Mouse (Mus musculus) left cerebral cortex, adult 2 months (tissue): Measurements from ENCODE around the gene Gm42417. TPM values are rescaled to one million over a fixed set of nuclear protein-coding genes. Genes with fewer than 3 reads are reported as not detected.
A peak's percentile ranks its signal among the peaks of the same experiment; 100 is the strongest.

ENCODE experiments used
- DNase-seq, 2 experiments: peaks; one replicate each; pipeline ENCODE4 v3.0.0; 2021 to 2022; ENCODE audit warnings: low spot score in 2 of 2, mixed read lengths in 1 of 2; ENCODE audit errors: extremely low spot score in 1 of 2
- H3K27ac ChIP-seq: fragments of 200-600 bp; 2 replicates; pipeline ENCODE4 v1.8.1; 2022
- H3K4me3 ChIP-seq: fragments of 200-600 bp; 2 replicates; pipeline ENCODE4 v1.8.1; 2022
- CTCF ChIP-seq: fragments of 200-600 bp; IDR thresholded peaks from 2 replicates; pipeline ENCODE4 v1.8.1; 2022; ENCODE audit warnings: antibody characterized with exemption, mild to moderate bottlenecking, moderate library complexity
- intact Hi-C: fragments of 180-260 bp; cut with DNase I; formaldehyde crosslinking; loops from one replicate; pipeline ENCODE4 v1.15.1; 2025
- total RNA-seq, 2 experiments: library from RNA; stranded (reverse); gene quantifications; 2 replicates each; pipeline ENCODE4 v1.2.3; 2021

Gene Gm42417
- total RNA-seq, 2 experiments from 2014 or later: not detected

DNA sequence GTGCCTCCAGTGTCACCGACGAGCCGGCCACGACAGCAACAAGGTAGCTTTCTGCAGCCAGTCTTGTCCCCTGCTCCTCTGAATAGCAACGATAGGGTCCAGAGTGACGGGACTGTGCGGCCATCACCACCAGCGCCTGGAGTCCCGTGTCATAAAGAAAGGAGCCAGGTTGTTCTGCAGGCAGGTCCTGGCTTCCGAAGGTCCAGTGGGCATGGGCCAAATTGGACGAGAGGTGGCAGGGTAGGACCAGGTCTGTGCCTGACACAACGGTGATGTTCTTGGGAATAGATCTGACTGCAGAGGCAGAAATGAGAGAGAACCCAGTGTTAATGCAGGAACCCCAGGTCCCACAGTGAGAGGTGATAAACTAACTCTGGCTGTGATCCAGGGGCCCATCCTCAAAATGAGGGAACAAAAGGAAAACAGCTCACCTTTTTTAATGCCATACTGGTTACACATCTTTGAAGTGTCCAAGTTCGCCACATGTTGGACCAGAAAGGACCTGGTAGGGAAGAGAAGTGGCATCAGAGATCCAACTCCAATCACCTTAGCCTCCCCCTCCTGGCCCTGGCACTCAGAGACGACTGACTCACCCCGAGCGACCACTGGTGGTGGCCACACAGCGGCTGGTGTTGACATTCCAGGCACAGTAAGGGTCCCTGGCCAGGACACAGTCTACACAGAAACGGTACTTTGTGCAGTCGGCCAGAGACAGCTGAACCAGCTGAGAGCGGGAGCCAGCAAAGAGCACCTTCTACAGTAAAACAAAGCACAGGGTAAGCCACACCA lies 11.0 kb upstream of the Gm42417 start:
- Histone ChIP-seq H3K27ac (no peak overlapping the region), H3K4me3 (no peak overlapping the region)
- no peak for TF ChIP-seq CTCF
- intact Hi-C loops: no loop called here
- no peak for DNase-seq

GRCm38 (mm10) chr1:36549491-36549890 lies 10.3 kb upstream of the Gm42417 start:
- no peak for TF ChIP-seq CTCF
- no peak overlapping the region for H3K4me3 ChIP-seq
- no peak overlapping the region for H3K27ac ChIP-seq
- no peak for DNase-seq
- intact Hi-C loops: loop anchor here (2.0 kb wide), 1 partner anchor 159 kb away; no protein-coding TSS in a partner anchor

DNA sequence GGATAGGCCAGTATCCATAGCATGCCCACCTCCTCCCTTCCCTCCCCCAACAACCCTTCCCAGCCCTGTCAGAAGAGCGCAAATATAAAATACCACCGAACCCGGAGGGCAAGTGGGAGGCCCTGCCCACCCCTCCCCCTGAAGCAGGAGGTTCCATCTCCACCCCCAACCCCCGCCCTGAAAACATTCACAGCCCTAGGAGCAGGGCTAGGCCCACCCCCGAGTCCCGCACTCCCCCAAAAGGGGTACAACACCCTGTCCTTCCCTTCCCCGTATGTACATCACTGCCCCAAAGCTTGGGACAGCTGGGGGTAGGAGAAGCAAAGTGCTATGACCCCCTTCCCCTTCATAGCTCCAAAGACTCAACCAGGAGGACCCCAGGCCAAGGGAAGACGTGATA lies 9.5 kb upstream of the Gm42417 start:
- TF ChIP-seq CTCF: no peak
- Histone ChIP-seq H3K4me3 (no peak overlapping the region), H3K27ac (no peak overlapping the region)
- no peak for DNase-seq
- intact Hi-C loops: loop anchor here (2.0 kb wide), 1 partner anchor 160 kb away; no protein-coding TSS in a partner anchor

DNA sequence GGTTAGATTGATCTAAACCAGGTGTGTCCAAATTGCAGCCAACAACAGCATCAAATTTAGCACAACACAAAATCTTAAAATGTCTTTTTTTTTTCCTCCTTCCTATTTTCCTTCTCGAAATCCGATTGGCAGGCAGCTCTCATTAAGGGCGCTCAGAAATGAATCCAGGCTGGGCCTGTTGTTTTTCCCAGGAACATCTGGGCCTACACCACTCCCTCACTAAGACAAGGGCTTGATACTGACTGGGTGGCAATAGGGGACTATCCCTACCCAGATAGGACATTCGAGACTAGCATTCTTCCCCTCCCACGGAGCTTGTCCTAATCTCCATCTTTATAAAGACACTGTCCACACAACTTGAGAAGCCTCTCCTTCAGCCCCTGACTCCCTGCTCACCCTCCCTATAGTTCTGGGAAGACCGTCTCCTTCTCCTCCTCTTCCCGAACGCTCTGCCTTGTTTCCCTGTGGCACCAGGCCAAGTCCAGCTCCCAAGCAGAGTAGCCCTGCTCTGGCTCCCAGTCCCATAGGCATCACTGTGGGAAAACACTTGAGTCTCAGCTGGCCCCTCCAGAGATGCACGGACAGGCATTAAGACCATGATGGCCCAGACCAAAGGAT lies 8.9 kb upstream of the Gm42417 start:
- DNase-seq: peak in 1 of 2 experiments; percentile 35
- Histone ChIP-seq H3K27ac (peak overlapping the region; percentile 19), H3K4me3 (no peak overlapping the region)
- intact Hi-C loops: loop anchor here (1.0 to 2.0 kb wide), 5 partner anchors 87 to 197 kb away; no protein-coding TSS in a partner anchor
- no peak for TF ChIP-seq CTCF

- intact Hi-C loops: loop anchor here (1.0 to 2.0 kb wide), 4 partner anchors 88 to 198 kb away; no protein-coding TSS in a partner anchor
- peak within 1 kb of the TSS; percentile 84 for H3K4me3 ChIP-seq
- peak; percentile 96 to 97 for DNase-seq
- peak within 1 kb of the TSS; percentile 93 for H3K27ac ChIP-seq
- peak; percentile 97 for TF ChIP-seq CTCF
Observed at GRCm38 (mm10) chr1:36546888-36547471, 7.8 kb upstream of the Gm42417 start, which contains the start of gene Ankrd39. TSS of gene Ankrd39 (minus strand) at chr1:36547445.

GRCm38 (mm10) chr1:36545845-36546600 lies 6.8 kb upstream of the Gm42417 start:
- no peak for DNase-seq
- intact Hi-C loops: loop anchor here (2.0 kb wide), 1 partner anchor 199 kb away; no protein-coding TSS in a partner anchor
- TF ChIP-seq CTCF: peak; percentile 40
- Histone ChIP-seq H3K27ac (peak overlapping the region; percentile 93; the same call in 1 of the 2 replicates), H3K4me3 (peak overlapping the region; percentile 84)

DNA sequence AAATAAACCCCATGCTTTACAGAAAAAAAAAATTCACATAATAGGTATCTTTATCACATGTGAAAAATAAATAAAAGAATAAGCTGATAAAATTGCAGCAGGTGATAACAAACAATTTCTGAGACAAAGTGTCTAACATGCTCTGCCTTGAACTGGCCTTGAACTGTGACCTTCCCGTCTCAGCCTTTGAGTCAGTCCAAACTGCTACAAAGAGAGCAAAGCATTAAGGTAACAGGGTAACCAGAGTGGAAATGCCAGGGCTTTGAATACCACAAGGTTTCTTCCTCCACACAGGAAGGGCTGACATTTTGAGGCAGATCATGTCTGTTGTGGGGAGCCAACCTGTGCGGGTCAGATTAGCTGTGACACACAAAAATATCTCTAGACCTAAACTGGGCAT lies 6.2 kb upstream of the Gm42417 start:
- TF ChIP-seq CTCF: no peak
- intact Hi-C loops: no loop called here
- H3K4me3 ChIP-seq: no peak overlapping the region
- no peak for DNase-seq
- H3K27ac ChIP-seq: no peak overlapping the region

- intact Hi-C loops: no loop called here
- no peak for TF ChIP-seq CTCF
- Histone ChIP-seq H3K4me3 (no peak overlapping the region), H3K27ac (no peak overlapping the region)
- DNase-seq: no peak
Observed at GRCm38 (mm10) chr1:36542925-36543324, 3.7 kb upstream of the Gm42417 start.

DNA sequence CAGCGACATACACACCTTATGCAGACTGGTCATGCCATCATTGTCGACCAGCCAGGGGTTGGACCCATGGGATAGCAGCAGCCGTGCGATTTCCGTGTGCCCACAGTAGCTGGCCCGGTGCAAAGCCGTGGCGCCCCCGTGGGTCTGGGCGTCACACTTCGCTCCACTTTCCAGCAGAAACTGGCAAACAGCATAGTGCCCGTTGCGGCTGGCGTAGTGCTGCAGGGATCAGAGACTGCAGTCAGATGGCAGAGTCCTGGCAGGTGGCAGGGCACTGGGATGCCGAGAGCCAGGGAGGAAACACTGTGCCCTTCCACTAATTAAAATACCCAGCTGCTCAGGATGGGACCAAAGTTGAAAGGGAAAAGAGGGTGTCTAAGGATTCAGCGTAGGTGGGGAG lies 2.6 kb upstream of the Gm42417 start:
- intact Hi-C loops: no loop called here
- TF ChIP-seq CTCF: no peak
- H3K27ac ChIP-seq: no peak overlapping the region
- DNase-seq: no peak
- no peak overlapping the region for H3K4me3 ChIP-seq

GRCm38 (mm10) chr1:36540807-36541206 lies 1.6 kb upstream of the Gm42417 start:
- intact Hi-C loops: no loop called here
- Histone ChIP-seq H3K27ac (no peak overlapping the region), H3K4me3 (no peak overlapping the region)
- no peak for TF ChIP-seq CTCF
- DNase-seq: no peak

DNA sequence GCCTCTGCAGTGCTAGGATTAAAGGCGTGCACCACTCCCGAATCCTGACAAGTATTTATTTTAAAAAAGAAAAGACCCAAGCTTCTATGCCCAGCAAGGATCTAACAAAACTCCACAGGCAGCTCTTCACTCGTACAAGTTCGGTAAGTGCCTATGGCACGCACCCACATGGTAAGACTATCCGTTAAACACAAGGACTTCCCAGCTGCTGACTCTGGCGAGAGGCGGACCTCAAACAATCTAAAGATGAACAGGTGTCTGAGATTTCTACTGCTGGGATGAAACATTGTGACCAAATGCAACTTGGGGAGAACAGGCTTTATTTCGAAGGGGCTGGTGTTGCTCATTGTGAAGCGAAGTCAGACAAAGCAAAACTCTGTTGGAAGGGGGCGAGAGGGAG lies 903 bp upstream of the Gm42417 start:
- H3K27ac ChIP-seq: no peak overlapping the region
- H3K4me3 ChIP-seq: no peak overlapping the region
- no peak for TF ChIP-seq CTCF
- intact Hi-C loops: no loop called here
- no peak for DNase-seq
